Mouse (Mus musculus) 3T3-L1 (cell line): Measurements from ENCODE around the gene 4931428F04Rik.

Experiments
- DNase-seq: peaks from one replicate; pipeline ENCODE4 v3.0.0-alpha.2; 2015; ENCODE audit warnings: low read depth, low spot score

Gene 4931428F04Rik

GRCm38 (mm10) chr8:105289805-105290460 is at the start of gene 4931428F04Rik:
Gene 4931428F04Rik (minus strand): TSS chr8:105289864.
- no peak for DNase-seq

- DNase-seq, result no peak
These were observed 49.3 kb upstream of the 4931428F04Rik start for GRCm38 (mm10) chr8:105338992-105339391.

- no peak for DNase-seq
These were observed 46.9 kb upstream of the 4931428F04Rik start for GRCm38 (mm10) chr8:105336373-105337130.

- no peak for DNase-seq
These were observed 42.9 kb upstream of the 4931428F04Rik start for GRCm38 (mm10) chr8:105332523-105332922.

GRCm38 (mm10) chr8:105331931-105332330 is 42.3 kb upstream of the 4931428F04Rik start:
- no peak for DNase-seq

GRCm38 (mm10) chr8:105331469-105331868 is 41.8 kb upstream of the 4931428F04Rik start:
- no peak for DNase-seq

- DNase-seq, result no peak
These were observed 40.7 kb upstream of the 4931428F04Rik start for GRCm38 (mm10) chr8:105330325-105330724.

GRCm38 (mm10) chr8:105326968-105327367 is 37.3 kb upstream of the 4931428F04Rik start:
- peak; percentile 17 for DNase-seq

- DNase-seq, result peak; percentile 99
These were observed 36.5 kb upstream of the 4931428F04Rik start, which contains the start of the genes Lrrc29 and Tmem208 for GRCm38 (mm10) chr8:105326141-105326672. Gene Lrrc29 (minus strand): TSS chr8:105326278. Gene Tmem208 (plus strand): TSS chr8:105326354.

- no peak for DNase-seq
These were observed 36.0 kb upstream of the 4931428F04Rik start for GRCm38 (mm10) chr8:105325641-105326093.

GRCm38 (mm10) chr8:105323183-105323582 is 33.5 kb upstream of the 4931428F04Rik start:
- DNase-seq, result no peak

GRCm38 (mm10) chr8:105318662-105319190 is 29.1 kb upstream of the 4931428F04Rik start:
- DNase-seq, result no peak

- no peak for DNase-seq
These were observed 28.3 kb upstream of the 4931428F04Rik start for GRCm38 (mm10) chr8:105317941-105318340.

GRCm38 (mm10) chr8:105315073-105315769 is 25.6 kb upstream of the 4931428F04Rik start:
- no peak for DNase-seq

GRCm38 (mm10) chr8:105313622-105314402 is 24.1 kb upstream of the 4931428F04Rik start:
- no peak for DNase-seq

GRCm38 (mm10) chr8:105312891-105313481 is 23.3 kb upstream of the 4931428F04Rik start:
- DNase-seq, result no peak

- no peak for DNase-seq
These were observed 22.1 kb upstream of the 4931428F04Rik start for GRCm38 (mm10) chr8:105311718-105312117.

- no peak for DNase-seq
These were observed 20.5 kb upstream of the 4931428F04Rik start for GRCm38 (mm10) chr8:105310118-105310517.

- DNase-seq, result no peak
These were observed 19.6 kb upstream of the 4931428F04Rik start for GRCm38 (mm10) chr8:105309142-105309847.

GRCm38 (mm10) chr8:105308428-105308827 is 18.8 kb upstream of the 4931428F04Rik start:
- DNase-seq, result no peak
